Mouse (Mus musculus): ENCODE results near the gene Gm5089. TPM values are rescaled to one million over a fixed set of nuclear protein-coding genes. Genes with fewer than 3 reads are reported as not detected.

Gm5089 gene
- total RNA-seq, 2 experiments from 2014 or later, result not detected

DNA sequence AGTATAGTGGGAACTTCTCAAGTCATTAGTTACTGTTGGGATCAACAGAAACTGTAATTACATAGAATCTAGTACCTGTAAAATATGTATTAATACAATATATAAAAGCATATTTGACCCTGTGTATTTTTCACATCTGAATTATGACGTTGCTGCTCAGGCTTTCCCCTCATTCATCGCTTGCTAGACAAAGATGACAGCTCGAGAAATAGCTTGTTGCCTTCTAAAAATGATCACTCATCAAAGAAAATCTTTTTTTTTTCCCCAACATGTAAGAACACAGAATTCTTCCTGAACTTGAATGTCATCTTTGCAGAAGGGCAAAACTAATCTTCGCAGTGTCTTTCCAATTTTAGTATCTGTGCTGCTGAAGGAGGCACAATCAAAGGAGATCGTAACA, 63.1 kb downstream of the Gm5089 start:
- no peak for DNase-seq (ENCODE audit: low spot score in 2 of 2)

DNA sequence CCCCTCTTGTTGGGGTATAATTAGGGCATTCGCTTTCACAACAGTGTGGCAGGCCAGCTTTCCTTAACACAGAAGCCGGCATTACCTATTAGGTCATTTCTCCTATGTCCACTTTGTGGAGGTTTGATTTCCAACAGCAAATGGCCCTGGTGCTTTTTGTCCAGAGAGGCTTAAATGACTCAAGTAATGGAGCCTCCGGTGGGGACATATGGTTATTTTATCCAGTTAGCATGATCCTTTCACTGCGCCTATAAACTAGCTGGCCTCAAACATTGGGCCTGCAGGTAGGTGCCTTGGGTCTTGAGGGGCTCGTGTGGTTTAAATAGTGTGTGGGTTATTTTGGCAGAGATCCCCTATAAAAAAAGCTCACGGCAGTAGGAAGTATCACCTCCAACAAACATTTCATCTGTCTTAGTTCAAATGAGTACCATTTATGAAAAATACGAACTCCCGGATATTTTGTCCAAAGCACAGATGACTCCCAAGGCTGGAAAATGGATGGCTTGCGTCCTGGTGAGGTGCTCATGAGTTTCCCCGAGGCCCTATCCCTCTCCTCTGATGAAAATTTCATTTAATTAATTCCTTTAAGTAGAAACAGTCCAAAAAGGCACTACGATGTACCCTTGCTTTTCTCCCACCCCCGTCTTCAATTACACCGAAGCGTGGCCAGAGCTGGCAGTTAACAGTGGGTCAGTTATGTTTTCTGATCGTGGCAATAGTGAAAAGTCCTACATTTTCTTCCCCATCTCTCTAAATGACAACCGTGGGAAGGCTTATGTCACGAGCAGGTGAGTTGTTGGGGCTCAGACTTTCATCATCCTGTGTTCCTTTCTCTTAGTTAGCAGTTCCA, 64.4 kb downstream of the Gm5089 start:
- no peak for DNase-seq (ENCODE audit: low spot score in 2 of 2)

DNA sequence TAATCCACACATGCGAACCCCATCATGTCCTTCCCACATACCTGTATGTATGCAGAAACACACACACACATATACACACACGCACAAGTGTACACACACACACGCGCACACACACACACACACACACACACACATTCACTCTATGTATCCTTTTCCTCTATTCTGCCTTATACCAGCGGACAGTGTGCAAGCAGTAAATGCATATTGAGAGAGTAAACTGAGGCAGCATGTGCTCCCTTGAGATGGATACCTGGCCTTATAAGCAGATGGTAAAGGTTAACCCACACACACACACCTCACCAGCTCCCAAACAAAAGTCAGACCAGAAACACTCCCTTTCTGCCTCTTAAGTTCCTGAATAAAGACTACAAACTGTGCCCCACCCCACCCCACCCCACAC, 65.2 kb downstream of the Gm5089 start:
- no peak for DNase-seq (ENCODE audit: low spot score in 2 of 2)

DNA sequence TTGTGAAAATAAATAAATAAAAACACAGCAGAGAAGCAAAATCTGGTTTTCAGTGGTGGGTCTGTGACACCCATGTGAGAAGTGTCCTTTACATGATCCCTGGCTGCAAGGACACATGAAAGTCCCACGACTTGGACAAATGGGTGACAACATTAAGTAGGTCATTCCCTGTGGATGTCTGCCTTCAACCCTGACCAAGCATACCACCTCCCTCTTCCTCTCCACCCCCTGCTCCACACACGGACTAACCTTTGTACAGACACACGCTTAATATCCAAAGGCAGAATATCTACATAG, 65.7 kb downstream of the Gm5089 start:
- no peak for DNase-seq (ENCODE audit: low spot score in 2 of 2)

Other genes with a start within 250 kb of the Gm5089 start
- gene Zic5, start 14.6 kb upstream of the Gm5089 start, total RNA-seq (2021), result not detected
- gene Zic2, start 24.3 kb upstream of the Gm5089 start, total RNA-seq (2021), result not detected
- not detected for gene Gm10837, start 39.5 kb upstream of the Gm5089 start, total RNA-seq (2021)
- 100 to 1,000 TPM; 157 to 179 TPM for gene Pcca, start 83.2 kb upstream of the Gm5089 start, total RNA-seq (2021)